Mouse (Mus musculus) heart, adult 2 months (tissue): ENCODE measurements around the gene Slc16a2. TPM values are rescaled to one million over a fixed set of nuclear protein-coding genes. Genes with fewer than 3 reads are reported as not detected.

Source experiments
- DNase-seq, 2 experiments: peaks; one replicate each; pipeline ENCODE4 v3.0.0; 2021
- H3K27ac ChIP-seq: fragments of 200-600 bp; 2 replicates; pipeline ENCODE4 v1.8.1; 2022
- H3K27me3 ChIP-seq: fragments of 200-500 bp; 2 replicates; pipeline ENCODE4 v1.6.1; 2012; ENCODE audit warnings: mild to moderate bottlenecking, low read length, inconsistent platforms, mixed read lengths; ENCODE audit not compliant: control insufficient read depth, insufficient read depth
- H3K36me3 ChIP-seq: fragments of 200-500 bp; 2 replicates; pipeline ENCODE4 v1.6.1; 2012; ENCODE audit warnings: low read length, inconsistent platforms; ENCODE audit not compliant: control insufficient read depth, insufficient read depth
- H3K4me1 ChIP-seq: fragments of 200-500 bp; 2 replicates; pipeline ENCODE4 v1.6.1; 2011; ENCODE audit warnings: low read length; ENCODE audit not compliant: control insufficient read depth, insufficient read depth
- H3K4me3 ChIP-seq: fragments of 200-600 bp; 2 replicates; pipeline ENCODE4 v1.8.1; 2022
- H3K79me2 ChIP-seq: fragments of 200-500 bp; replicated peaks from 2 replicates; pipeline ENCODE4 v1.6.1; 2012; ENCODE audit warnings: mild to moderate bottlenecking, inconsistent platforms, low read length, moderate library complexity, mixed read lengths; ENCODE audit not compliant: control insufficient read depth, insufficient read depth
- H3K9ac ChIP-seq: fragments of 200-500 bp; 2 replicates; pipeline ENCODE4 v1.6.1; 2012; ENCODE audit warnings: low read depth, mild to moderate bottlenecking, control low read depth, inconsistent platforms, low read length, mixed read lengths
- CTCF ChIP-seq: fragments of 200-600 bp; IDR thresholded peaks from 2 replicates; pipeline ENCODE4 v1.8.1; 2022; ENCODE audit warnings: antibody characterized with exemption, mild to moderate bottlenecking, moderate library complexity
- EP300 ChIP-seq: fragments of 200-500 bp; IDR thresholded peaks from 2 replicates; pipeline ENCODE4 v1.6.1; 2011; ENCODE audit warnings: low read depth, low read length, control low read depth; ENCODE audit not compliant: insufficient read depth
- POLR2A ChIP-seq: fragments of 200-500 bp; IDR thresholded peaks from 2 replicates; pipeline ENCODE4 v1.6.1; 2011; ENCODE audit warnings: mild to moderate bottlenecking, low read depth, low read length, control low read depth; ENCODE audit not compliant: insufficient read depth
- WGBS: fragments of 180-500 bp; shearing (Covaris S2); methylation state at CpG from one replicate; pipeline ENCODE4 v1.1.7; 2018; 5-methylcytosine and 5-hydroxymethylcytosine counted together
- intact Hi-C: fragments of 180-260 bp; cut with DNase I; formaldehyde crosslinking; loops from one replicate; pipeline ENCODE4 v1.15.1; 2025
- polyA plus RNA-seq: library from polyadenylated mRNA; depleted of rRNA; stranded (reverse); fragments of >200 nt; gene quantifications from 2 replicates; pipeline ENCODE4 v1.2.3, GENCODE M21; 2012
- total RNA-seq, 2 experiments: library from RNA; stranded (reverse); gene quantifications; 2 replicates each; pipeline ENCODE4 v1.2.3; 2021

Gene Slc16a2
- total and polyA plus RNA-seq, 3 experiments: 7.3 to 12.8 (median 7.8) TPM

DNA sequence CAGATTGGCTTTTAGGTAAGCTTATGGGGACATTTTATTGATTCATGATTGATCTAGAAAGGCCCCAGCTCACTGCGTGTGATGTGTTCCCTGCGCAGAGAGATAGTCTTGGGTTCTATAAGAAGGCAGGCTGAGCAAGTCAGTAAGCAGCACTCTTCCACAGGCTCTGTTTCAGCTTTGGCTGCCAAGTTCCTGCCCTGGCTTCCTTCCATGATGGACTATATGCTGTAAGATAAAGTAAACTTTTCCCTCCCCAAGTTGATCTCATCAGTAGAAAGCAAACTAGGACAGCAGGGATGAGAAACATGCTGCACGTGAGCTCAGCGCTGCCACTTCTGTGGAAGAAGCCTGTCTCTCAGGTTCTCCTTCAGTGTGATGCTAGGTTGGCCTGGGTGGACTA lies 117.2 kb downstream of the Slc16a2 start:
- no peak for TF ChIP-seq EP300
- no peak for TF ChIP-seq POLR2A
- TF ChIP-seq CTCF: no peak
- WGBS: 77% methylated on average over 4 of the region's 4 CpGs
- H3K4me1 ChIP-seq: no peaks in the 10 kb centered on the region; the same call in 1 of the 2 replicates
- DNase-seq: no peak
- intact Hi-C loops: no loop called here
- no peaks in the 10 kb centered on the region for H3K36me3 ChIP-seq
- H3K27ac ChIP-seq: no peak overlapping the region
- no peaks in the 10 kb centered on the region for H3K79me2 ChIP-seq
- H3K27me3 ChIP-seq: no peaks in the 10 kb centered on the region
- no peak overlapping the region for H3K4me3 ChIP-seq
- H3K9ac ChIP-seq: no peak overlapping the region

GRCm38 (mm10) chrX:103704024-103704423 lies 117.8 kb downstream of the Slc16a2 start:
- Histone ChIP-seq H3K4me1 (no peaks in the 10 kb centered on the region), H3K9ac (no peak overlapping the region), H3K36me3 (no peaks in the 10 kb centered on the region), H3K27me3 (no peaks in the 10 kb centered on the region), H3K4me3 (no peak overlapping the region), H3K79me2 (no peaks in the 10 kb centered on the region), H3K27ac (no peak overlapping the region)
- no peak for TF ChIP-seq EP300
- DNase-seq: no peak
- WGBS: 62% methylated on average over 4 of the region's 4 CpGs
- intact Hi-C loops: no loop called here

DNA sequence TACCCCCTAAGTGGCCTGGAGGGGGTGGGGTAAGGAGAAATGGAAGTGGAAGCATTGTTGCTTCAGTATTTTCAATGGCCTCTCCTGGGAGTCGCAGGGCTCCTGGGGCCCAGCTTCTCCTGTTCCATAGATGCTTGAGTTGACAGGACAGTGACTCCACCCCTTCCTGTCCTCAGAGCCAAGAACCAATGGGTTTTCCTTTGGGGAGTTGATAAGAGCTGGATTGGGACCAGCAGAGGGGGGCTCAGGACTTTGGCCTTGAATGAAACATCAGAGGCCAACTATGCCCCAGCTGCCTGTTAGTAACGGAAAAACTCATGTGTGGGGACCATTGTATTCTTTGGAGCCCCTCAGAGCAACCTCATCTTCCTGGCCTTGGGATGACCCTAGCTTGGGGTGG lies 124.0 kb downstream of the Slc16a2 start:
- no peak for DNase-seq
- Histone ChIP-seq H3K36me3 (no peaks in the 10 kb centered on the region), H3K9ac (no peak overlapping the region), H3K4me3 (no peak overlapping the region), H3K4me1 (no peaks in the 10 kb centered on the region; the same call in 1 of the 2 replicates), H3K27me3 (no peaks in the 10 kb centered on the region), H3K27ac (no peak overlapping the region), H3K79me2 (no peaks in the 10 kb centered on the region)
- WGBS: 50% methylated on average over 2 of the region's 2 CpGs
- no peak for TF ChIP-seq CTCF
- no peak for TF ChIP-seq EP300
- TF ChIP-seq POLR2A: no peak
- intact Hi-C loops: loop anchor here (2.0 to 10.0 kb wide), 2 partner anchors 125 to 287 kb away; partner anchors contain the start of gene Rlim

DNA sequence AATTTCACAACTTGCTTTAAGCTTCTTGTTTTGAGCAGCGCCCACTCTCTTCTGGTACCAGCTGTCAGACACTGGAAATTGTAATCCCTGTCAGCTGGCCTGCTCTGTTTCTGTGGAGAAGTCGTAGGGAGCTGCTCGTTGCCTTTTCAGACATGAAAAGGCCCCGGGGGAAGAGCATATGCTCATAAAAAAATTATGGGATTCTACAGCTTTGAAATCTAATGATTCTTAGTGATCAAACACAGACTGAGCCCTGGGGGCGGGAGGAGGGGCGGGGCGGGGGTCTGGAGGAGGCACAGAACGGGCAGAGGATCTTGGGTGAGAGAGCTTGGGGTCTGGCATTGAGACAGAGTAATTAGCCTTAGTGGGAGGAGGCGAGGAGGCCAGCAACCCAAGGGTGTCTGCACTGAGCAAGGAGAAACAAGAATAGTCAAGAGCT lies 125.7 kb downstream of the Slc16a2 start:
- H3K4me1 ChIP-seq: no peaks in the 10 kb centered on the region; the same call in 1 of the 2 replicates
- WGBS: 12% methylated on average over 9 of the region's 9 CpGs
- DNase-seq: no peak
- TF ChIP-seq POLR2A: no peak
- peak overlapping the region; percentile 11; the same call in 1 of the 2 replicates for H3K4me3 ChIP-seq
- H3K27me3 ChIP-seq: no peaks in the 10 kb centered on the region
- intact Hi-C loops: loop anchor here (2.0 to 10.0 kb wide), 2 partner anchors 127 to 289 kb away; partner anchors contain the start of gene Rlim
- H3K36me3 ChIP-seq: no peaks in the 10 kb centered on the region
- peak overlapping the region; percentile 60 for H3K27ac ChIP-seq
- no peaks in the 10 kb centered on the region for H3K79me2 ChIP-seq
- H3K9ac ChIP-seq: no peak overlapping the region; the same call in 1 of the 2 replicates

DNA sequence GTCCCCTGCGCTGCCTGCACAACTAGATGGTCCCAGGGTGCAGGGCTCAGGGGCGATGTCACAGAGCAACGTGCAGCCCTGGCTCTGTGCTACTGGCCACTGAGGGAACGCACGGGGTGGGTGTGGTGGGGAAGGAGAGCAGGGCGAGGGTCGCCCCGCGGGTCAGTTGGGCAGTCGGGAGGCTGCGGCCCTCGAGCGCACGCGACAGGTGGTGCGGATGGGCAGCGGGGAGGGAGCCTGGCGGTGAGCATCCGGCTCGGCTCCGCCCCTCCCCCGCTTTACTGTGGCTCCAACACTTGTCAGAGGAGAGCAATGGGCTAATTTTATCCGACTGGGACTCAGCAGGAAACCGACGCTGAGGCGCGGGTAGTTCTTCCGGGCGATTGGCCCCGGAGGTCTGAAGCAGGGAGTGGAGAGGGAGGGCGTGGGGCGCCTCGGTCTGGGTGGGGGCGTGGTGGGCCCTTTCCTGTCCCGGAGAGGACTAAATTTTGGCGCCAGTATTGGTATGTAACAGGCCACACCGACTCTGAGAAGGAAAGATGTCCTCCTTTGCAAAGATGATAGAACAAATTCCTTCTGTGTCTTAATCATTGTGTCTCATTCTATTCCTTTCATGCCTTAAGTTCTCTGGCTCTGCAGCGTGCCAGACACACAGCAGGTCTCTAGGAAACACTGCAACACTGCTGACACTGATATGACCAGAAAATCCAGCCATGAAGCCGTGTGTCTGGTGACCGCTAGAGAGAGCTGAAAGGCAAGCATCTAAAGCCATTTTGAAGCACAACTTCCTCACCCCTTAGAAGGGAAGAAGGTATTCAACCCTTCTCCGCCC lies 126.4 kb downstream of the Slc16a2 start:
- Histone ChIP-seq H3K4me3 (peak overlapping the region; percentile 50), H3K79me2 (no peaks in the 10 kb centered on the region), H3K4me1 (no peaks in the 10 kb centered on the region; the same call in 1 of the 2 replicates), H3K27me3 (no peaks in the 10 kb centered on the region), H3K27ac (peak overlapping the region; percentile 60), H3K9ac (peak overlapping the region; percentile 82), H3K36me3 (no peaks in the 10 kb centered on the region)
- TF ChIP-seq CTCF (peak; percentile 54), EP300 (0 out of 2 replicates have a peak, but pooled peaks have one; percentile 11), POLR2A (no peak)
- 2% methylated on average over 41 of the region's 41 CpGs for WGBS
- DNase-seq: peak; percentile 65 to 77
- intact Hi-C loops: loop anchor here (1.0 to 10.0 kb wide), 2 partner anchors 150 to 289 kb away; partner anchors contain the start of gene Rlim

GRCm38 (mm10) chrX:103694787-103695164 lies 127.0 kb downstream of the Slc16a2 start:
- WGBS: 15% methylated on average over 16 of the region's 17 CpGs
- no peak for DNase-seq
- peak overlapping the region; percentile 82 for H3K9ac ChIP-seq
- H3K36me3 ChIP-seq: no peaks in the 10 kb centered on the region
- TF ChIP-seq CTCF (no peak), EP300 (no peak), POLR2A (no peak)
- H3K4me1 ChIP-seq: no peaks in the 10 kb centered on the region; the same call in 1 of the 2 replicates
- H3K27ac ChIP-seq: peak overlapping the region; percentile 60
- intact Hi-C loops: loop anchor here (1.0 to 10.0 kb wide), 2 partner anchors 151 to 290 kb away; partner anchors contain the start of gene Rlim
- peak overlapping the region; percentile 50 for H3K4me3 ChIP-seq
- no peaks in the 10 kb centered on the region for H3K27me3 ChIP-seq
- no peaks in the 10 kb centered on the region for H3K79me2 ChIP-seq
